Comparison of ENCODE assay signal across 9 mouse cellular contexts in genomic region chr11:32001181-32001910, GRCm38 (mm10). TPM values are rescaled to one million over a fixed set of nuclear protein-coding genes. Genes with fewer than 3 reads are reported as not detected.
DNase-seq lines count a peak whose midpoint lies in the region; ATAC-seq lines count a peak whose summit lies in the region.
"Had no signal": no experiment of that assay in that cellular context is flagged by ENCODE, and none has a peak within 500 bp of the region (broad histone marks: within the 10 kb centered on the region; RNA-seq: fewer than 3 reads in every experiment).

No protein-coding gene starts in this region.

- peak; percentile 34 for DNase-seq in liver, embryonic 11.5 days (ENCODE audit: low spot score)
- no peak for DNase-seq in liver
- DNase-seq in thymus, postnatal 14 days = peak; percentile 40
- DNase-seq in adrenal gland, postnatal 25 days = no peak
- DNase-seq in spleen, postnatal 4 days (ENCODE audit: low spot score in 2 of 2) = no peak
- DNase-seq: heart, adult 2 months had no signal

- H3K36me3 ChIP-seq in liver, embryonic 11.5 days (ENCODE audit: control insufficient read depth, insufficient read depth, low read length) = no peaks in the 10 kb centered on the region
- peaks cover 31% of the 10 kb centered on the region for H3K36me3 ChIP-seq in forebrain, embryonic 15.5 days
- H3K36me3 ChIP-seq in limb, embryonic 12.5 days = no peaks in the 10 kb centered on the region

- no peaks in the 10 kb centered on the region; the same call in 1 of the 2 replicates for H3K4me1 ChIP-seq in liver, embryonic 11.5 days (replicated peaks; ENCODE audit: control insufficient read depth, insufficient read depth, low read length)
- H3K4me1 ChIP-seq in forebrain, embryonic 15.5 days = peaks cover 46% of the 10 kb centered on the region
- H3K4me1 ChIP-seq in limb, embryonic 12.5 days (replicated peaks) = peaks cover 21% of the 10 kb centered on the region

- H3K27ac ChIP-seq in liver, embryonic 11.5 days (ENCODE audit: low read depth, low read length) = no peak overlapping the region
- H3K27ac ChIP-seq in forebrain, embryonic 15.5 days (replicated peaks) = peak overlapping the region; percentile 97
- H3K27ac ChIP-seq in limb, embryonic 12.5 days = 0 out of 2 replicates have a peak overlapping the region, but pooled peaks have one; percentile 4
- H3K27ac ChIP-seq: heart, adult 2 months had no signal

- no peaks in the 10 kb centered on the region; the same call in 1 of the 2 replicates for H3K9me3 ChIP-seq in liver, embryonic 11.5 days (ENCODE audit: control insufficient read depth, low read length)
- no peaks in the 10 kb centered on the region for H3K9me3 ChIP-seq in forebrain, embryonic 15.5 days
- 0 out of 2 replicates have a peak, but pooled peaks cover under 1% of the 10 kb centered on the region for H3K9me3 ChIP-seq in limb, embryonic 12.5 days

- peaks cover 7% of the 10 kb centered on the region; the same call in 1 of the 2 replicates for H3K27me3 ChIP-seq in liver, embryonic 11.5 days (replicated peaks; ENCODE audit: control insufficient read depth, insufficient read depth, low read length)
- H3K27me3 ChIP-seq in forebrain, embryonic 15.5 days = no peaks in the 10 kb centered on the region
- peaks cover 18% of the 10 kb centered on the region for H3K27me3 ChIP-seq in limb, embryonic 12.5 days

- no peak for ATAC-seq in liver, embryonic 11.5 days (replicated peaks; ENCODE audit: low FRiP score)
- ATAC-seq in forebrain, embryonic 15.5 days (replicated peaks) = no peak
- ATAC-seq in limb, embryonic 12.5 days (ENCODE audit: insufficient number of reproducible peaks, insufficient read depth, low FRiP score, low TSS enrichment, low read depth) = no peak
- no peak for ATAC-seq in erythroid progenitor cell, adult 5-6 weeks (replicated peaks; ENCODE audit: low FRiP score, poor library complexity, severe bottlenecking)

- no peak overlapping the region for H3K4me3 ChIP-seq in liver, embryonic 11.5 days (ENCODE audit: low read depth, low read length)
- H3K4me3 ChIP-seq in forebrain, embryonic 15.5 days = peak overlapping the region; percentile 64
- H3K4me3 ChIP-seq in limb, embryonic 12.5 days (replicated peaks) = peak overlapping the region; percentile 13; the same call in 1 of the 2 replicates
- H3K4me3 ChIP-seq: heart, adult 2 months had no signal

- WGBS in liver, embryonic 11.5 days = 11% methylated on average over 11 of the region's 11 CpGs
- WGBS in forebrain, embryonic 15.5 days = 3% methylated on average over 11 of the region's 11 CpGs
- 2% methylated on average over 11 of the region's 11 CpGs for WGBS in limb, embryonic 12.5 days

- H3K9ac ChIP-seq in liver, embryonic 11.5 days (ENCODE audit: low read depth, low read length) = no peak overlapping the region
- H3K9ac ChIP-seq in forebrain, embryonic 15.5 days (replicated peaks) = peak overlapping the region; percentile 90
- no peak overlapping the region for H3K9ac ChIP-seq in limb, embryonic 12.5 days (replicated peaks)

- H3K4me2 ChIP-seq in liver, embryonic 11.5 days = no peak overlapping the region
- peak overlapping the region; percentile 71 for H3K4me2 ChIP-seq in forebrain, embryonic 15.5 days (replicated peaks)
- H3K4me2 ChIP-seq in limb, embryonic 12.5 days = peak overlapping the region; percentile 45

RNA-seq across cellular contexts. Expression of gene Nsg2, which starts 1.1 kb away (rescaled TPM):
- polyA plus RNA-seq in liver, embryonic 11.5 days (2014; fragmentation: Nextera tagmentation; extraction: Ambion mirVana) = 0.42 and 0.69 TPM in 2 replicates
- 677 and 717 TPM in 2 replicates for polyA plus RNA-seq in forebrain, embryonic 15.5 days (2015; fragmentation: Nextera tagmentation; extraction: Ambion mirVana)
- polyA plus RNA-seq in limb, embryonic 12.5 days (2016; fragmentation: Nextera tagmentation; extraction: Ambion mirVana) = 6.7 and 7.2 TPM in 2 replicates
- total RNA-seq in erythroid progenitor cell, adult 5-6 weeks (2015; ENCODE audit: low replicate concordance) = 0.72 TPM in 1 of 2 replicates, not detected in the other
- total RNA-seq in erythroid progenitor cell, adult 5-6 weeks (2017; ENCODE audit: low replicate concordance) = 0.90 TPM in 1 of 2 replicates, not detected in the other
- total RNA-seq in adrenal gland, postnatal 25 days (2021) = 23.6 and 33.9 TPM in 2 replicates

RNA-seq across cellular contexts. Expression of gene 4930524B15Rik, which starts 36.0 kb away (rescaled TPM):
- not detected in 2 replicates for polyA plus RNA-seq in liver, embryonic 11.5 days (2014; fragmentation: Nextera tagmentation; extraction: Ambion mirVana)
- 0.09 and 0.14 TPM in 2 replicates for polyA plus RNA-seq in forebrain, embryonic 15.5 days (2015; fragmentation: Nextera tagmentation; extraction: Ambion mirVana)
- polyA plus RNA-seq in limb, embryonic 12.5 days (2016; fragmentation: Nextera tagmentation; extraction: Ambion mirVana) = 0.14 TPM in 1 of 2 replicates, not detected in the other
- total RNA-seq in erythroid progenitor cell, adult 5-6 weeks (2015; ENCODE audit: low replicate concordance) = not detected in 2 replicates
- not detected in 2 replicates for total RNA-seq in erythroid progenitor cell, adult 5-6 weeks (2017; ENCODE audit: low replicate concordance)
- total RNA-seq in adrenal gland, postnatal 25 days (2021) = not detected in 2 replicates
- total RNA-seq: heart, adult 2 months had no signal
- polyA plus RNA-seq: heart, adult 2 months had no signal

Comparison
In these comparisons a context has a peak if more than half of its experiments do, and no peak if none do; other contexts are left out.
1. DNase-seq: peak in liver, embryonic 11.5 days (single experiment) and thymus, postnatal 14 days (single experiment); none in liver (single experiment), adrenal gland, postnatal 25 days (single experiment) and spleen, postnatal 4 days (0 of 2).
2. RNA of gene Nsg2, which starts 1.1 kb away (polyA plus RNA-seq): 677 to 717 TPM in forebrain, embryonic 15.5 days; 6.7 to 7.2 TPM in limb, embryonic 12.5 days and 0.42 to 0.69 TPM in liver, embryonic 11.5 days; every median in the first group is over 10 times any median in the second.